Mouse (Mus musculus) subcutaneous adipose tissue, adult 2 months (tissue): ENCODE measurements around the gene Ecm2. TPM values are rescaled to one million over a fixed set of nuclear protein-coding genes. Genes with fewer than 3 reads are reported as not detected.

Experiments used
- polyA plus RNA-seq: library from polyadenylated mRNA; depleted of rRNA; stranded (reverse); fragments of >200 nt; gene quantifications from 2 replicates; pipeline ENCODE4 v1.2.3, GENCODE M21; 2012; ENCODE audit warnings: low replicate concordance; rRNA removed

Gene Ecm2
- 5.0 and 6.9 TPM in 2 replicates for polyA plus RNA-seq

DNA sequence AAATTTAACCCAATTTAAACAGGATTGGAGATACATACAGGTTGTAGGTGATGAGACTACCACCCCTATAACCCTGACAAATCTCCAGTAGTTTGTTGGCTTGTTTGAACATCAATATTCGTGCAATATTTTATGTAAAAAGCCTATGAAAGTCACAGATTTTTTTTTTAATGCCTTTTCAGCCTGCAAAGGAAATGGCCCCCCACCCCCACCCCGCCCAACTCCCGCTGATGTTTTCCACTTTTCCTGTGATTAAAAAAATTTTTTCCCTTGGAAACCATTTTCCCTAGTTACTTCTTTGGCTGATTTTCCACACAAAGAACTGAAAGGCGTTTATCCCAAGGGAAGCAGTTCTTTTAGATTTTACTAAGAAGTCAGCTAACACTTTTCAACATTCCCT, at the start of gene Ecm2:
Gene Ecm2 (plus strand): TSS at position 301 of the 400 bp plus-strand sequence.

DNA sequence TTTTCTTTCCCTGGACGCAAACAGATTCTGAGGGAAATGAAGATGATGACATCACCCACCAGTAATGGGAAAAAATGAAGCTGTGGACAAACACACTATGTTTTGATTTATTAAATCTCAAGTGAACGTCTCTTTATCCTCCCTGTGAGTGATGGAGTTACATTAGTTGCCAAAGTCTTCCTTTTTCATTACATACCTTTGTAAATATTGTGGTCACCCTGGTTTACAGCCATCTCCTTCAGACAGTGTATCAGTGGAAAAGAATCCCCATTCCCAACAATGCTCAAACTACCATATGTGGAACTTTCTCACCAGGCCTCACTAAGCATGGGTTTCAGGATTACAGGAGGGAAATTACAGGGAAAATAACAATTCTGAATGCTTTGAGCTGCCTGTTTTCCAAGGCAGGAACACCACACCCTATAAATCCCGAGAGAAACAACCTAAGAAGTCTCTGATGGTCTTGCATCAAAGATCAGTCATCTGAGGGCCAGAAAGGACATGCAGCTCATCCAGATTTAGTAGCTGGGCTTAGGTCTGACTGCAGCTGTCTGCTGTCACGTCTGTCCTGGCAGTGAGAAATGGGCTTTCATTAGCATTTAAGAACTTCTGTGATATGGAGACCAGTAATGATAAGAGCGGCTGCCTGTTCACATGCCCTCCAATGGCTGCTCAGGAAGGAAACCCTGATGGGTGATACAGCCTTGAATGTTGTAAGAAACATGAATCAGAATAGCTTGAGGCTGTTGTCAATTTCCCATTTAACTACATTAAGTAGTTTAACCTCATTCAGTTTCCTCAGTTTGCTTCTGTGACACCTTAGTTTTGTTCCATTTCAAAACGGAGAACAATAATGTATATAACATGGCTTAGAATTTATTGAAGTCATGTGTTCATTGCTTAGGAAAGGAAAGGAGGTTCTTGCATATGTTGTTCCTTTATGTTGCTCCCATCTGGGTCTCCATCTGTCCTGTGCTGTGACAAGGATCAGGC, 11.9 kb upstream of the Ecm2 start, which contains the start of gene Tes3-ps:
Gene Tes3-ps (plus strand): TSS at position 943 of the 993 bp plus-strand sequence.

DNA sequence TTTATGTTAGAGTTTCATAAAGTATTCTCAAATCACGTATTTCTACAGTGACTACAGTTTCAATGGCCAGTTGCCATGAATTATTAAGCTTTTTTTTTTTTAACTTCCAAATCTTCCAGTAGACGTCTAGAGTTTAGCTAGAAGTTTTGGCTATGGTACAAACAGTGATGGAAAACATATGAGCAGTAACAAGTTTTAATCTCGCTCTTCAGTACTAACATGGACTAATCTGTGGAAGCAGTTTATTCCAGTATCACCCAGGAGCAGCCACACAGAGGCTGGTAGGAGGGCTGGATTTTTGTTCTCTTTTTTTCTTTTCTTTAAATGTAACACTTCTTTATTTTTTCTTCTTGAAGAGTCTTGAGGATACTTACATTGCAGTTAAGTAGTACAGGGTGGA, 39.7 kb downstream of the Ecm2 start, which contains the start of gene Aspn:
Gene Aspn (plus strand): TSS at position 165 of the 400 bp plus-strand sequence.

DNA sequence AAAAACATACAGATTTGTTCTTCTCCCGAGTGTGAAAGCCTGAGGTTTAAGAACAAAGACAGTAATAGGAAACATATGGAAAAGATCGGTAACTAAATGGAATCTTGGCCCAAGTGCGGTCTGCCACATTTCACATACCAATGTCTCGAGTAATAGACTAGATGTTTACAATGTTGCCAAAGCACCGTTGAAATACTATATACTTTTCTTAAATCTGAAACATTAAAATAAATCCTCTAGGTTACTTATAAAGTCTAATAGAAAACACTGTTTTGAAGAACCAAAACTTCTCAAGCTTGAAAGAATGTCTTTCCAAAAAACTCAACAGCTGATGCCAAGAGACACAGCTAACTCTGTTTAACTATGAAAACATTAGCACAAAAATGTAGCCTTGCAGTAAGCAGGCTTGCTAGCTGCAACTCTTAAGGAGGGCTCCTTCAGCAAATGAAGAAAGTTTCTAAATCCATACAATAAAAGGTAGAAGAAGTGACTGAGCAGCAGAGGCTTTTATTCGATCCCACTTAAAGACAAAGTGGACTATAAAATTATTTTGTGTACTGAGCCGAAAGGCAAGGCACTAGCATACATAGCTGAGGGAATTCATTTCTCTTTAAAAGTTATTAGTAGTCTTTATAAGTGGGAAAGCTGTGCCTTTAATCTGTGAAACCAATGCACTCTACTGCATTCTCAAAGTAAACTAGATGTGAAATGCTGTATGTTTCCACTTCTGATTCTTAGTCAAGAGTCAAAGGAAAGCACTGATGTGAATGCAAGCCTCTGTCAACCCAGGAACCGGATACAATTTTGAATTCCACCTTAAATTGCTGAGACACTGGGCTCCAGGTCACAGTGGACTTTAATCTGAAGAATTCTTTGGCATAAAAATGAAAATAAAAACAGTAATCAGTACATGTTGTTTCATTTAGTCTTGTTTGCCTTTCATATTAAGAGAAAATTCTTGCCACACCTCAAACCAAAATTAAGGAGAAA, 77.2 kb downstream of the Ecm2 start, which contains the start of gene Omd:
Gene Omd (plus strand): TSS at position 922 of the 990 bp plus-strand sequence.

Other genes with a start within 250 kb of the Ecm2 start
- 1.6 and 4.6 TPM in 2 replicates for gene Fgd3, start 184.5 kb upstream of the Ecm2 start, polyA plus RNA-seq
- 43.7 and 55.3 TPM in 2 replicates for gene Bicd2, start 163.2 kb upstream of the Ecm2 start, polyA plus RNA-seq
- gene Ippk, start 83.6 kb upstream of the Ecm2 start, polyA plus RNA-seq, result 6.4 and 10.9 TPM in 2 replicates
- gene Tes3-ps, start 11.5 kb upstream of the Ecm2 start, polyA plus RNA-seq, result 0.07 and 0.09 TPM in 2 replicates
- 4.6 and 7.2 TPM in 2 replicates for gene Aspn, start 39.6 kb downstream of the Ecm2 start, polyA plus RNA-seq
- gene Omd, start 77.7 kb downstream of the Ecm2 start, polyA plus RNA-seq, result 0.60 and 0.64 TPM in 2 replicates
- gene Ogn, start 103.2 kb downstream of the Ecm2 start, polyA plus RNA-seq, result 24.3 and 30.8 TPM in 2 replicates
- gene Cenpp, start 148.0 kb downstream of the Ecm2 start, polyA plus RNA-seq, result 0.43 and 0.71 TPM in 2 replicates
- 1.8 and 2.8 TPM in 2 replicates for gene Nol8, start 148.3 kb downstream of the Ecm2 start, polyA plus RNA-seq
- 15.0 and 38.0 TPM in 2 replicates for gene Iars, start 177.3 kb downstream of the Ecm2 start, polyA plus RNA-seq